Mouse (Mus musculus) forebrain, embryonic 11.5 days (tissue): Measurements from ENCODE around the gene Cdyl2. TPM values are rescaled to one million over a fixed set of nuclear protein-coding genes. Genes with fewer than 3 reads are reported as not detected.

Experiments used
- ATAC-seq: fragments of 200-750 bp; cut with Nextera tagmentation; replicated peaks from 2 replicates; pipeline ENCODE4 v1.8.0; 2017; ENCODE audit warnings: moderate TSS enrichment; ENCODE audit not compliant: low FRiP score
- DNase-seq: peaks from one replicate; pipeline ENCODE4 v3.0.0-alpha.2; 2017; ENCODE audit warnings: low spot score
- H3K27ac ChIP-seq: fragments of 300-500 bp; sonication (generic); 2 replicates; pipeline ENCODE4 v1.5.1; 2014; ENCODE audit warnings: low read depth, low read length
- H3K27me3 ChIP-seq: fragments of 300-500 bp; sonication (generic); 2 replicates; pipeline ENCODE4 v1.6.1; 2014; ENCODE audit warnings: mild to moderate bottlenecking, low read length, mixed read lengths; ENCODE audit not compliant: control insufficient read depth, insufficient read depth
- H3K36me3 ChIP-seq: fragments of 300-500 bp; sonication (generic); 2 replicates; pipeline ENCODE4 v1.6.1; 2014; ENCODE audit warnings: mild to moderate bottlenecking, low read length, moderate library complexity, mixed read lengths; ENCODE audit not compliant: control insufficient read depth, insufficient read depth
- H3K4me1 ChIP-seq: fragments of 300-500 bp; sonication (generic); replicated peaks from 2 replicates; pipeline ENCODE4 v1.6.1; 2014; ENCODE audit warnings: low read length, mixed read lengths; ENCODE audit not compliant: control insufficient read depth, insufficient read depth
- H3K4me2 ChIP-seq: fragments of 300-500 bp; sonication (generic); 2 replicates; pipeline ENCODE4 v1.6.1; 2014; ENCODE audit warnings: low read depth, mild to moderate bottlenecking, low read length, moderate library complexity, mixed read lengths; ENCODE audit not compliant: severe bottlenecking
- H3K4me3 ChIP-seq: fragments of 300-500 bp; sonication (generic); 2 replicates; pipeline ENCODE4 v1.5.1; 2014; ENCODE audit warnings: low read depth, low read length
- H3K9ac ChIP-seq: fragments of 300-500 bp; sonication (generic); 2 replicates; pipeline ENCODE4 v1.6.1; 2014; ENCODE audit warnings: low read length
- H3K9me3 ChIP-seq: fragments of 300-500 bp; sonication (generic); 2 replicates; pipeline ENCODE4 v1.6.1; 2016; ENCODE audit warnings: low read length, mixed read lengths; ENCODE audit not compliant: control insufficient read depth
- WGBS: fragments of 180-500 bp; shearing (Covaris S2); extraction: QIAGEN DNeasy Blood & Tissue Kit; methylation state at CpG from one replicate; pipeline ENCODE4 v1.1.7; 2014; 5-methylcytosine and 5-hydroxymethylcytosine counted together
- polyA plus RNA-seq: library from polyadenylated mRNA; unstranded; fragments of >200 nt; fragmentation: Nextera tagmentation; extraction: Ambion mirVana; gene quantifications from 2 replicates; pipeline ENCODE4 v1.2.1, GENCODE M21; 2014

Gene Cdyl2
- polyA plus RNA-seq, 1 experiment from 2014 or later: 8.3 TPM

DNA sequence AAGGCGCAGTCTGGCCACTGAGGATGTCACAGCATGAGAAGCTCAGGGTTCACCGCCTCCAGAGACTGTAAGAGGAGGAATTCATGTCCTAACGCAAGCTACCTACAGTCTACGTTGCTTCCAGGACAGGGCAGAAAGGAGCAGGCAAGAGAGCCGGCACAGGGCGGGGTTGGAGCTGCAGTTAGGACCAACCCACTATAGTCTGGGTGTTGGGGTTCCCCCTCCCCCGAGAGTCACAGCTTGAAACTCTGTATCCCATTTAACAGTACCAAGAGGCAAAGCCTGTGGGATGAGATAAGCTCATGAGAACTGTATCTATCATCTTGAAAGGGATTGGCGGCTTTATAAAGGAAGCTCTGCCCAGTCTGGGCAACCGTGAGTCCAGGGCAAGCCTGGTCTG is 110.5 kb downstream of the Cdyl2 start:
- Histone ChIP-seq H3K36me3 (no peaks in the 10 kb centered on the region), H3K4me1 (no peaks in the 10 kb centered on the region), H3K4me2 (no peak overlapping the region), H3K9me3 (no peaks in the 10 kb centered on the region), H3K9ac (no peak overlapping the region), H3K27ac (no peak overlapping the region), H3K27me3 (no peaks in the 10 kb centered on the region), H3K4me3 (no peak overlapping the region)
- no peak for DNase-seq
- no peak for ATAC-seq
- 85% methylated on average over 9 of the region's 9 CpGs for WGBS

DNA sequence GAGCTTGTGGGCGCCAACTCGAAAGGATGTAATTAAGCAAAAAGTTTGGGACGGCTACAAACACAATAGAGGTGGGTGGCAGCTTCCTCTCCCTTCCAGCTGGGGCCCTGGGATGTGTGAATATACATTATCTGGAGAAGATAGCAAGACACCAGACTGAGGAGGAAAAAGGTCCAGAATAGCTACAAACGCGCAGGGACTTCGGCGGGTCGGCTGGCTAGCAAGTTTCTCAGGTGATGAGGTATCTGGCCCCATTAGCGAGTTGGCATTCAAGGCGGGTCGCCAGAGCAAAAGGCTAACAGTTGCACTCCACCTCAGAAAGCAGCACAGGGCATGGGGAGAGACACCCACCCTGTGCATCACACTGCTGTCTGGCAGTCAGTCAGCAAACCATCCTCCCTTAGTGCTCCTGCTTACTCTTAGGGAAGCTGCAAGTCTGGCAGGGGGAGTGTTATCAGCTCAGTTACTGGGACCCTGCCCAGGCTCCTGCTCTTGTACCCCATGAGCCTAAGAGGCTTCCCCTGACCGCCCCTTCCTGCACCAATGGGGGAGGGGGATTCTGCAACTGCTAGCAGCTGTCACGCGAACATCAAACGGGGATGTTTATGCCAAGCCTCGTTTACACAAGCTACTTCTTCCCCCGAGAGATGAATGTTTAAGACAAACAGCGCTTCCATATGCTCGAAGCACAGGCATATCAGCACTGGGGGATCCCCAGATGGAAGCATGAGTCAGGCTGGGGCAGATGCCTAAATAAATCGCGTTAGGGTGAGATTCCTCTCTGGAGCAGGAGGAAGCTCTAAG is 111.4 kb downstream of the Cdyl2 start:
- Histone ChIP-seq H3K9me3 (no peaks in the 10 kb centered on the region), H3K27ac (no peak overlapping the region), H3K4me1 (no peaks in the 10 kb centered on the region), H3K4me3 (no peak overlapping the region), H3K27me3 (no peaks in the 10 kb centered on the region), H3K36me3 (no peaks in the 10 kb centered on the region), H3K4me2 (no peak overlapping the region), H3K9ac (no peak overlapping the region)
- DNase-seq (no peak), ATAC-seq (no peak)
- WGBS: 77% methylated on average over 21 of the region's 21 CpGs

DNA sequence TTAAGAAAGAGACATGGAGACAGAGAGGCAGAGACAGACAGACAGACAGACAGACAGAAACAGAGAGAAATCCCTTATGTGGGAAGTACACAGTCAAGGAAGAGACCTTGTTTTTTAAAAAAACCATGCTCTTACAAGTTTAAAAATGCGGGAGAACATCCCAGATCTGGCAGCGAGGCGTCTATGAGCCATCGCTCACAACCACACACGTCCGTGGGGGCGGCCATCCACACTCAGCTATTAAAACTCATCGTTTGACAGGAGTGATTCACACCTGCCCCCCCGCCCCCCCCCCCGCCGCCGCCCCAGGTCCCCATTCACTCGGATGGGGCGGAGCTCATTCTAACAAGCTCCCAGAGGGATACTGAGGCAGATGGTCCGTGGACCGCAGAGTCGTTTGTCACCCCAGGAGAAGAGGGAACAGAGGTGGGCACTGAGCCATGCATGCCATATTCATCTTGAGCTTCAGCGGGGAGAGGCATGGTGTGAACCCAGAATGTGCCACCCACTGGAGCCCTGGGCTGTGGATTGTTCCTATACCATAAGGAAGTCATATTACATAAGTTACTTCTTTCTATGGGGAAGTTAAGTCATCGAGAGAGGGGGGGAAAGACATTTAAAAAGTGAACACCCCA is 113.0 kb downstream of the Cdyl2 start:
- Histone ChIP-seq H3K36me3 (no peaks in the 10 kb centered on the region), H3K9ac (no peak overlapping the region), H3K27ac (no peak overlapping the region), H3K27me3 (no peaks in the 10 kb centered on the region), H3K4me2 (no peak overlapping the region), H3K9me3 (no peaks in the 10 kb centered on the region), H3K4me1 (no peaks in the 10 kb centered on the region), H3K4me3 (no peak overlapping the region)
- DNase-seq: no peak
- WGBS: 89% methylated on average over 19 of the region's 19 CpGs
- no peak for ATAC-seq

- Histone ChIP-seq H3K4me1 (no peaks in the 10 kb centered on the region), H3K9ac (no peak overlapping the region), H3K4me2 (no peak overlapping the region), H3K4me3 (no peak overlapping the region), H3K9me3 (no peaks in the 10 kb centered on the region), H3K27ac (no peak overlapping the region), H3K36me3 (no peaks in the 10 kb centered on the region), H3K27me3 (no peaks in the 10 kb centered on the region)
- no peak for DNase-seq
- WGBS: 91% methylated on average over 5 of the region's 5 CpGs
- ATAC-seq: no peak
Measured at GRCm38 (mm10) chr8:116619221-116619620, 113.6 kb downstream of the Cdyl2 start.

DNA sequence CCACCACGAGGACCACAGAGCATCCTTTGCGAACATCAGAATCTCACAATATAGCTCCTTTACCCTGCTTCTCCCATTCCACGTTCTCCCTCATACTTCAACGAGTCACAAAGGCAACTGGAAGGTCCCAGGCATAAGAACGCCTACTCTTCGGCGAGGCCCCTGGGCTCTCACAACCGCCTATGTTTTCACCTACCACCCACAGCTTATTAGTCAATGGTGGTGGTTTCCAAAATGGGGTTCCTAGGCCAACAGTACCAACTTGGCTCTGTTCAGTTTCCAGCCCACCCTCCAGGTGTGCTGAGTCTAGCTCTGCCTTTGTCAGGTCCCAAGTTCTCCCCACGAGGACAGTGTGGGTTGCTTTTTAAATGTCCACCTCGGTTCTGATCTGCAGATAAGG is 114.0 kb downstream of the Cdyl2 start:
- ATAC-seq (no peak), DNase-seq (no peak)
- no peak overlapping the region for H3K4me3 ChIP-seq
- no peak overlapping the region for H3K27ac ChIP-seq
- no peaks in the 10 kb centered on the region for H3K4me1 ChIP-seq
- no peaks in the 10 kb centered on the region for H3K36me3 ChIP-seq
- H3K27me3 ChIP-seq: no peaks in the 10 kb centered on the region
- H3K4me2 ChIP-seq: no peak overlapping the region
- no peak overlapping the region for H3K9ac ChIP-seq
- H3K9me3 ChIP-seq: no peaks in the 10 kb centered on the region
- 89% methylated on average over 10 of the region's 10 CpGs for WGBS

GRCm38 (mm10) chr8:116617891-116618290 is 114.9 kb downstream of the Cdyl2 start:
- no peak for DNase-seq
- 86% methylated on average over 4 of the region's 4 CpGs for WGBS
- no peaks in the 10 kb centered on the region for H3K27me3 ChIP-seq

DNA sequence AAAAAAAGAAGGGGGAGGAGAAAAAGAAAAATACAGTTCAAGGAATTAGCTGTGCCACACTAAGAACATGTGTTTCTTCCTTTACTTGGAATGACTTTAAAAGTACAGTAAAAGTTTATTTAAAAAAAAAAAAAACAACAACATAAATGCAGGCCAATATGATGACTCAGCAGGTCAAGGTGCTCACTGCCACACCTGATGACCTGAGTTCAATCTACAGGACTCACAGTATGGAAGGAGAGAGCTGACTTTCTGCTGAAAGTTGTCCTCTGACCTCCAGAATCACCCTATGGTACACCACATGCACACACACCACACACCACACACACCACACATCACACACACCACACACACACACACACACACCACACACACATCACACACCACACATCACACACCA is 116.4 kb downstream of the Cdyl2 start:
- no peaks in the 10 kb centered on the region for H3K36me3 ChIP-seq
- H3K27ac ChIP-seq: no peak overlapping the region
- no peaks in the 10 kb centered on the region for H3K9me3 ChIP-seq
- H3K4me3 ChIP-seq: no peak overlapping the region
- no peak for ATAC-seq
- H3K4me1 ChIP-seq: no peaks in the 10 kb centered on the region
- H3K9ac ChIP-seq: no peak overlapping the region
- no peak overlapping the region for H3K4me2 ChIP-seq
- DNase-seq: no peak
- H3K27me3 ChIP-seq: no peaks in the 10 kb centered on the region

More at GRCm38 (mm10) chr8:116617891-116618290, 114.9 kb downstream of the Cdyl2 start:
- Histone ChIP-seq H3K36me3 (no peaks in the 10 kb centered on the region), H3K4me3 (no peak overlapping the region), H3K9ac (no peak overlapping the region), H3K4me2 (no peak overlapping the region), H3K27ac (no peak overlapping the region), H3K9me3 (no peaks in the 10 kb centered on the region), H3K4me1 (no peaks in the 10 kb centered on the region)
- no peak for ATAC-seq

DNA sequence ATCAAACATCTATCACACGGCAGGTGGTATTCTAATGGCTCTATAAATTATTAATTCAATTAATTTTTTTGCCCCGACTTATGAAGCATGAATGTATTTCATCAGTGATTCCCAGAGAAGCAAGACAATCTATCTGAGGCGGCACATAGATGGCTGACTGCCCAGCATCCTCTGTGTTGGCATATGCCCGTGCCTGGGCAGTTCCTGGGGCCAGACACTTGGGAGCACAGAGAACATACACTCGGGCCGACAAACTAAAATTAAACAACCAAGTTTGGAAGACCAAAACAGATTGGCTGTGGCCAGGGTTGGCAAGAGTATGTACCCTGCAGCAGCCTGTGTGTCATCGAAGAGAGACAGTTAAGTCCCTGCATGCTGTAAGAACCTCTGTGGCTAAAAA is 117.9 kb downstream of the Cdyl2 start:
- Histone ChIP-seq H3K4me2 (no peak overlapping the region), H3K27me3 (no peaks in the 10 kb centered on the region), H3K4me3 (no peak overlapping the region), H3K4me1 (no peaks in the 10 kb centered on the region), H3K9ac (no peak overlapping the region), H3K27ac (no peak overlapping the region), H3K36me3 (no peaks in the 10 kb centered on the region), H3K9me3 (no peaks in the 10 kb centered on the region)
- ATAC-seq (no peak), DNase-seq (no peak)
- 92% methylated on average over 7 of the region's 7 CpGs for WGBS

GRCm38 (mm10) chr8:116606171-116606570 is 126.6 kb downstream of the Cdyl2 start:
- 51% methylated on average over 13 of the region's 13 CpGs for WGBS
- Histone ChIP-seq H3K9ac (no peak overlapping the region), H3K4me1 (no peaks in the 10 kb centered on the region), H3K4me3 (no peak overlapping the region), H3K9me3 (no peaks in the 10 kb centered on the region), H3K4me2 (no peak overlapping the region), H3K27me3 (no peaks in the 10 kb centered on the region), H3K36me3 (no peaks in the 10 kb centered on the region), H3K27ac (no peak overlapping the region)
- ATAC-seq (no peak), DNase-seq (no peak)
